Mouse (Mus musculus): Measurements from ENCODE around the gene Ypel1.

GRCm38 (mm10) chr16:17086241-17086640 is 16.7 kb downstream of the Ypel1 start:
- TF ChIP-seq POLR2A (IDR thresholded peaks at IDR 0.05; ENCODE audit: borderline replicate concordance, extremely low read depth, low read depth, low read length) (no peak), CTCF (IDR thresholded peaks at IDR 0.05; ENCODE audit: insufficient read depth, low read length) (no peak)
